Mouse (Mus musculus) stomach, embryonic 16.5 days (tissue): Measurements from ENCODE around the gene Abca9. TPM values are rescaled to one million over a fixed set of nuclear protein-coding genes. Genes with fewer than 3 reads are reported as not detected.

Experiments used
- ATAC-seq: fragments of 200-750 bp; cut with Nextera tagmentation; 2 replicates; pipeline ENCODE4 v1.8.0; 2017; ENCODE audit warnings: moderate number of reproducible peaks, moderate TSS enrichment; ENCODE audit not compliant: insufficient read depth, low FRiP score
- H3K27ac ChIP-seq: fragments of 300-500 bp; sonication (generic); 2 replicates; pipeline ENCODE4 v1.5.1; 2014; ENCODE audit warnings: low read length
- H3K27me3 ChIP-seq: fragments of 300-500 bp; sonication (generic); 2 replicates; pipeline ENCODE4 v1.6.1; 2014; ENCODE audit warnings: low read length, control low read depth, mixed read lengths; ENCODE audit not compliant: control insufficient read depth, insufficient read depth
- H3K36me3 ChIP-seq: fragments of 300-500 bp; sonication (generic); 2 replicates; pipeline ENCODE4 v1.6.1; 2014; ENCODE audit warnings: low read length; ENCODE audit not compliant: control insufficient read depth, insufficient read depth
- H3K4me1 ChIP-seq: fragments of 300-500 bp; sonication (generic); 2 replicates; pipeline ENCODE4 v1.6.1; 2014; ENCODE audit warnings: low read length, control low read depth, mixed read lengths; ENCODE audit not compliant: control insufficient read depth, insufficient read depth
- H3K4me2 ChIP-seq: fragments of 300-500 bp; sonication (generic); 2 replicates; pipeline ENCODE4 v1.6.1; 2014; ENCODE audit warnings: low read depth, low read length, mixed read lengths
- H3K4me3 ChIP-seq: fragments of 300-500 bp; sonication (generic); replicated peaks from 2 replicates; pipeline ENCODE4 v1.5.1; 2014; ENCODE audit warnings: mild to moderate bottlenecking, low read length
- H3K9ac ChIP-seq: fragments of 300-500 bp; sonication (generic); 2 replicates; pipeline ENCODE4 v1.6.1; 2014; ENCODE audit warnings: low read length
- H3K9me3 ChIP-seq: fragments of 300-500 bp; sonication (generic); replicated peaks from 2 replicates; pipeline ENCODE4 v1.6.1; 2016; ENCODE audit warnings: low read length, control low read depth; ENCODE audit not compliant: control insufficient read depth
- WGBS: fragments of 180-500 bp; shearing (Covaris S2); extraction: QIAGEN DNeasy Blood & Tissue Kit; methylation state at CpG from one replicate; pipeline ENCODE4 v1.1.7; 2014; 5-methylcytosine and 5-hydroxymethylcytosine counted together
- polyA plus RNA-seq: library from polyadenylated mRNA; unstranded; fragments of >200 nt; fragmentation: Nextera tagmentation; extraction: Ambion mirVana; gene quantifications from 2 replicates; pipeline ENCODE4 v1.2.1, GENCODE M21; 2015

Abca9 gene
- polyA plus RNA-seq, 1 experiment from 2014 or later = 3.2 TPM

DNA sequence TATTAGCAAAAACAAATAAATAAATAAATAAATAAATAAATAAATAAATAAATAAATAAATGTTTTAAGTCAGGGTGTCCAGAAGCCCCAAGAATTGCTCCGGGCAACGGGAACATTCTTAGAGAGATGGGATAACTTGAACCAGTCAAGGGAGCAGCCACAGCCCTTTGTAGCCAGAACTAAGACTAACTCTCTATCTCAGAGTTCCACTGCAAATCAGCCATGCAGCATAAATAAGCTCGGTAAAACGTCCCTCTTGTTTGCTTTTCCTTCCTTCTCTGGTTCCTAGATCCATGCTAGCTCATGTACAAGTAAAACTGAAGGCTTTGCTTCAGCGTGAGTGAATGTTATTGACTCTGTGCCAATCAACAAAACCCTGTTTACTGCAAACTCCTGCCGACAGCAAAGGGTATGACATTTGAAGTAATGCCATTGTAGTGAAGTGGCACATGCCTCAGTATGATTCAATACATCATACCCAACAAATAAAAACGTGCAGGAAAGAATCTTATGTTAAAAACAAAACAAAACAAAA, 73.1 kb downstream of the Abca9 start:
- ATAC-seq = no peak
- H3K27ac ChIP-seq = no peak overlapping the region
- H3K4me3 ChIP-seq = no peak overlapping the region
- H3K36me3 ChIP-seq = no peaks in the 10 kb centered on the region
- H3K27me3 ChIP-seq = no peaks in the 10 kb centered on the region
- no peak overlapping the region for H3K4me2 ChIP-seq
- no peaks in the 10 kb centered on the region for H3K9me3 ChIP-seq
- H3K4me1 ChIP-seq = peaks cover 3% of the 10 kb centered on the region; the same call in 1 of the 2 replicates
- no peak overlapping the region for H3K9ac ChIP-seq
- 59% methylated on average over 7 of the region's 7 CpGs for WGBS

DNA sequence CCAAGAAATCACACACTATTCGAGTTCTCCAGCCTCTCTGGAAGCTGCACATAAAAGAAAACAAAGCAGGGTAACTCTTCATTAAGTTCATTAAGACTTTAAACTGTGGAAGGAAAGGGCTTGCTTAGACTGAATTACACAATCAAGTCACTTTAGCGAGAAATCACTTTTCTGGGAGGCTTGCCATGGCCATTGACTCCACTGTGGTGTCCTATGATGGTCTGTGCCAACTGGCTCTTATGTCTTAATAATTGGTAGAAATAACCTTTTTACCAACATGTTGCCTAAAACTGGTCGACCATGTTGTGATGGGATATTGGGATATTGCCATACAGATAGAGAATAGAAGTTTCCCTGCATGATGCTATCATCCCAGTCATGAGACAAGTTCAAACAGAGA, 73.8 kb downstream of the Abca9 start:
- no peaks in the 10 kb centered on the region for H3K9me3 ChIP-seq
- ATAC-seq = no peak
- H3K4me2 ChIP-seq = no peak overlapping the region
- no peaks in the 10 kb centered on the region for H3K36me3 ChIP-seq
- H3K9ac ChIP-seq = no peak overlapping the region
- peaks cover 3% of the 10 kb centered on the region; the same call in 1 of the 2 replicates for H3K4me1 ChIP-seq
- H3K27me3 ChIP-seq = no peaks in the 10 kb centered on the region
- no peak overlapping the region for H3K27ac ChIP-seq
- 72% methylated on average over 3 of the region's 3 CpGs for WGBS
- no peak overlapping the region for H3K4me3 ChIP-seq

DNA sequence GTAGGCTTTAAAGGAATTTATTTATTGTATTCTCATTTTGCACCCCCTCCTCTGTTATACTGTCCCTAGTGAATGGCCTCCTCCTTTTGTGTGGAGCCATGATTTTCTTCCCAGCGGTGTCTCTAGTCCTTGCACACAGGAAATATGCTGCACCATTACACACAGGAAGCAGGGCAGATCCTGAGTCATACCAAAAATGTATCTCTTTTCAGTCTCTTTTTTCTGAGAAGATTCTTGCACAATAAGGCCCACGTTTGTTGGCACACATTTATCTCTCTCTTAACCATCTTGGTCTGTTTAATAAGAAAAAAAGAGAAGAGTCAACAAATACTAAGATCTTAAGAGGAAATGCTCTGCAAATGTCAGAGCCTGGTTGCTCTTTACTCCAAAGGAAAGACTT, 76.7 kb downstream of the Abca9 start:
- no peak overlapping the region for H3K4me3 ChIP-seq
- no peaks in the 10 kb centered on the region for H3K9me3 ChIP-seq
- no peak overlapping the region for H3K9ac ChIP-seq
- no peaks in the 10 kb centered on the region for H3K27me3 ChIP-seq
- no peaks in the 10 kb centered on the region for H3K36me3 ChIP-seq
- H3K27ac ChIP-seq = no peak overlapping the region
- 70% methylated on average over 2 of the region's 2 CpGs for WGBS
- peaks cover 3% of the 10 kb centered on the region; the same call in 1 of the 2 replicates for H3K4me1 ChIP-seq
- H3K4me2 ChIP-seq = no peak overlapping the region
- no peak for ATAC-seq

DNA sequence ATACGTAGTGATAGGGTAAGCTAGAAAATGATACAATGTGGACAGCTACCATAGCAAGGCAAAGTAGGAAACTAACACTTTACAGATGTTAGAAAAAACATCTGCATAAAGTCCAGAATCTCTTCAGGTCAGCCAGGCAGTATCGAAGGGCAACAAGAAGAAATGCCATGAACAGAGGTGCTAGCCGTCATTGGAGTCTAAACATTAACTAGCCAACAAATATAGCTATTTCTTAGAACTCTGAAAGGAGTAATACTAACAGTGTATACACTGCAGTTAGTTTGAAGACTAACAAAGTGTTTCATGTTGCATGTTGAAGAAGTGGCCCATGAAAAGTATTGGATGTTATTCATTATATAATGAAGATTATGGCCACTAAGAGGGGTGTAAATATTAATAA, 95.8 kb downstream of the Abca9 start:
- 60% methylated on average over 3 of the region's 3 CpGs for WGBS
- ATAC-seq = no peak
- Histone ChIP-seq H3K4me1 (no peaks in the 10 kb centered on the region), H3K27ac (no peak overlapping the region), H3K9ac (no peak overlapping the region), H3K36me3 (no peaks in the 10 kb centered on the region), H3K4me2 (no peak overlapping the region), H3K27me3 (no peaks in the 10 kb centered on the region), H3K9me3 (no peaks in the 10 kb centered on the region), H3K4me3 (no peak overlapping the region)

DNA sequence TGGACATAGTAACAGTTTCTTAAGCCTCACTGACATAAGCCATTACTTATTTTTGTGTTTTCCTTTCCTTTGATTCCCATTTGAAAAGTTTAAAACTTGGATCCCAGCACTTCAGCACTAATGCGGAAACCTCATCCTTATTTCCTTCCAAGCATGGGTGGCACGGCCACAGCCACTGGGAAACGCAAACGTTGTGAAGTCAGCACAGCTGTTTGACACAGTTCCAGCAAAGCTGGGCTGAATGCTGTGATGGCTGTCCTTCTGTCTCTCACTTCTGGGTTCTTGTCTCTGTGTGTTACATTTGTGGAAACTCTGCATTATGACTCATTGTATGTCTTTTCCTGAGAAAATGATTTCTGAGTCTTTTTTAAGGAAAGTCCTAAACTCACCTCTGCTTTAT, 107.0 kb downstream of the Abca9 start:
- Histone ChIP-seq H3K27ac (no peak overlapping the region), H3K4me1 (no peaks in the 10 kb centered on the region), H3K9me3 (no peaks in the 10 kb centered on the region), H3K9ac (no peak overlapping the region), H3K4me3 (no peak overlapping the region), H3K36me3 (no peaks in the 10 kb centered on the region), H3K27me3 (no peaks in the 10 kb centered on the region), H3K4me2 (no peak overlapping the region)
- 44% methylated on average over 4 of the region's 4 CpGs for WGBS
- no peak for ATAC-seq

DNA sequence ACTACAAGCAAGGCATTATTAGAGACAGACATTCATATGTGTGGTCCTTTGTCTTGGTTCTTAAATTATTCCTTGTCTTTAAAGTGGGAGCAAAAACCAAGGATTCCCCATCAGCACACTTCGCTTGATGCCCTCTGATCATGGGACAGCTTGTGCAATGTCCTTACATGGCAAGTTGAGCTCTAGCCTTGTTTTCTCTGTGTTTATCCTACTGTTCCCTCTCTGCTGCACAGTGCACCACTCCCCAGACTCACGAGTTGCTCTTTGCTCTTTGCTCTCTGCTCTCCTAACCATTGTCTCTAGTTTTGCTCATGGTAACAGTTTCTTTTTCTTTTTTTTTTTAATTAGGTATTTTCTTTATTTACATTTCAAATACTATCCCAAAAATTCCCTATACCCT, 107.9 kb downstream of the Abca9 start:
- no peaks in the 10 kb centered on the region for H3K9me3 ChIP-seq
- ATAC-seq = no peak
- no peak overlapping the region for H3K4me3 ChIP-seq
- H3K36me3 ChIP-seq = no peaks in the 10 kb centered on the region
- H3K27ac ChIP-seq = no peak overlapping the region
- no peaks in the 10 kb centered on the region for H3K4me1 ChIP-seq
- WGBS = 59% methylated on average over 2 of the region's 2 CpGs
- no peaks in the 10 kb centered on the region for H3K27me3 ChIP-seq
- H3K9ac ChIP-seq = no peak overlapping the region
- no peak overlapping the region for H3K4me2 ChIP-seq

DNA sequence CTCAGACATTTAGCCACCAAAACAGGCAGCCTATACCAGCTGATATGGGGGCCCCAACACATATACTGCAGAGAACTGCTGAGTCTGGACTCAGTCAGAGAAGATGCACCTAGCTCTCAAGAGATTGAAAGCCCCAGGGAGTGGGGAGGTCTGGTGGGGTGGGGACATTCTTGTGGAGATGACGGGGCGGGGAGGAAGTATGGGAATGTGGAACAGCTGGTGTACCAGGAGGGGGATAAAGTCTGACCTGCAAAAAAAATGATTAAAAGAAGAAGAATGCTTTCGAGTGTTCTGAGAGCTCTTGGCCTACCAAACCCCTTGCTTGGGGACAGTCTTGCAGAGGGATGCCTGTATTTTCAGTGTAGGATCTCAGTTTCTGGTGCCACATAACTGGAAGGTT, 114.3 kb downstream of the Abca9 start:
- Histone ChIP-seq H3K9me3 (no peaks in the 10 kb centered on the region; the same call in 1 of the 2 replicates), H3K4me2 (no peak overlapping the region), H3K27me3 (no peaks in the 10 kb centered on the region), H3K9ac (no peak overlapping the region), H3K27ac (no peak overlapping the region), H3K4me3 (no peak overlapping the region), H3K4me1 (no peaks in the 10 kb centered on the region), H3K36me3 (no peaks in the 10 kb centered on the region)
- WGBS = 57% methylated on average over 3 of the region's 3 CpGs
- ATAC-seq = no peak

Other genes starting within 250 kb of the Abca9 start
- 0.92 and 1.5 TPM in 2 replicates for gene Abca8b, start 172.4 kb downstream of the Abca9 start, polyA plus RNA-seq
- 3.3 and 4.3 TPM in 2 replicates for gene Abca8a, start 72.2 kb downstream of the Abca9 start, polyA plus RNA-seq
- 0.85 and 1.7 TPM in 2 replicates for gene Abca6, start 83.6 kb upstream of the Abca9 start, polyA plus RNA-seq
- gene Abca5, start 169.5 kb upstream of the Abca9 start, polyA plus RNA-seq = 3.8 and 4.3 TPM in 2 replicates
- 16.9 and 17.6 TPM in 2 replicates for gene Map2k6, start 230.9 kb upstream of the Abca9 start, polyA plus RNA-seq